Mouse (Mus musculus) midbrain, embryonic 13.5 days (tissue): Measurements from ENCODE around the gene Gm14393. TPM values are rescaled to one million over a fixed set of nuclear protein-coding genes. Genes with fewer than 3 reads are reported as not detected.
"Not testable (repeated sequence)": the region's sequence is repeated elsewhere in the genome, so short reads cannot be mapped to it uniquely, and the experiment has no call there.

Experiments
- ATAC-seq: fragments of 200-750 bp; cut with Nextera tagmentation; 2 replicates; pipeline ENCODE4 v1.8.0; 2017; ENCODE audit warnings: mild to moderate bottlenecking, moderate TSS enrichment, moderate library complexity
- H3K27ac ChIP-seq: fragments of 300-500 bp; sonication (generic); 2 replicates; pipeline ENCODE4 v1.5.1; 2015; ENCODE audit warnings: inconsistent platforms, mild to moderate bottlenecking, moderate library complexity
- H3K27me3 ChIP-seq: fragments of 300-500 bp; sonication (generic); 2 replicates; pipeline ENCODE4 v1.6.1; 2015; ENCODE audit warnings: mild to moderate bottlenecking, inconsistent platforms
- H3K36me3 ChIP-seq: fragments of 300-500 bp; sonication (generic); 2 replicates; pipeline ENCODE4 v1.6.1; 2015; ENCODE audit warnings: mild to moderate bottlenecking, inconsistent platforms
- H3K4me1 ChIP-seq: fragments of 300-500 bp; sonication (generic); replicated peaks from 2 replicates; pipeline ENCODE4 v1.6.1; 2015; ENCODE audit warnings: inconsistent platforms
- H3K4me2 ChIP-seq: fragments of 300-500 bp; sonication (generic); replicated peaks from 2 replicates; pipeline ENCODE4 v1.6.1; 2015; ENCODE audit warnings: moderate library complexity, mild to moderate bottlenecking, inconsistent platforms
- H3K4me3 ChIP-seq: fragments of 300-500 bp; sonication (generic); replicated peaks from 2 replicates; pipeline ENCODE4 v1.5.1; 2015; ENCODE audit warnings: mild to moderate bottlenecking, inconsistent platforms
- H3K9ac ChIP-seq: fragments of 300-500 bp; sonication (generic); replicated peaks from 2 replicates; pipeline ENCODE4 v1.6.1; 2015; ENCODE audit warnings: mild to moderate bottlenecking, inconsistent platforms
- H3K9me3 ChIP-seq: fragments of 300-500 bp; sonication (generic); 2 replicates; pipeline ENCODE4 v1.6.1; 2016; ENCODE audit warnings: mild to moderate bottlenecking, inconsistent platforms
- WGBS: fragments of 180-500 bp; shearing (Covaris S2); methylation state at CpG from one replicate; pipeline ENCODE4 v1.1.7; 2015; 5-methylcytosine and 5-hydroxymethylcytosine counted together
- polyA plus RNA-seq: library from polyadenylated mRNA; unstranded; fragments of >200 nt; fragmentation: Nextera tagmentation; extraction: Ambion mirVana; gene quantifications from 2 replicates; pipeline ENCODE4 v1.2.1, GENCODE M21; 2015

Gene Gm14393
- 0.63 and 1.0 TPM in 2 replicates for polyA plus RNA-seq

DNA sequence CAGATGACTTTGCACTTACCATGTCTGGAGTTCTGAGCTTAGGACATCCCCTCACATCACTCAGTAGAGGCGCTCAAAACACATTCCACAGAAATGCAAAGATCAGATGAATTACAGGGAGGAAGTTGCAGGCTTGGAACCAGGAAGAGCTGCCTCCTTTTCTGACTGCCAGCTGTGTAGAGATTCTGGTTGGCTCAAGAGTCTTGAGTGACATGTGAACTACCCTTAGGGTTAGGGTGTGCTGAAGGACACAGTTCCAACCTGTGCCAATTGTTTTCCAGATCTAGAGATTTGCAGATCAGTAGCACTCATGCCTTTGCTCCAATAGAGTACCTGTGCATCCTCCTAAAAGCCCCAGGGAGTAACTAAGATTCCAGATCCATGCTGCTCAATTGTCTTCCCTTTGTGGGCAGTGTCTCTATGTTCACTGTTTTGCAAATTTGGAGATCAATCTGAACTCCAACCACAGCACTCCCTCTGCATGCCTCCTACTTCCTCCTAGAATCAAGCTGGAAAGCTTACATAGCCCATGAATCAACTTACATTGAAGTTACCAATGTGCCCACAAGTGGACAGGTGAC, at the start of gene Gm14393:
Gene Gm14393 (minus strand): TSS at position 101 of the 581 bp plus-strand sequence.
- ATAC-seq, H3K27me3 ChIP-seq, H3K36me3 ChIP-seq, H3K4me1 ChIP-seq, H3K4me2 ChIP-seq, H3K27ac ChIP-seq, H3K4me3 ChIP-seq, H3K9me3 ChIP-seq, H3K9ac ChIP-seq: not testable (repeated sequence)
- 76% methylated on average over 1 of the region's 1 CpGs for WGBS

DNA sequence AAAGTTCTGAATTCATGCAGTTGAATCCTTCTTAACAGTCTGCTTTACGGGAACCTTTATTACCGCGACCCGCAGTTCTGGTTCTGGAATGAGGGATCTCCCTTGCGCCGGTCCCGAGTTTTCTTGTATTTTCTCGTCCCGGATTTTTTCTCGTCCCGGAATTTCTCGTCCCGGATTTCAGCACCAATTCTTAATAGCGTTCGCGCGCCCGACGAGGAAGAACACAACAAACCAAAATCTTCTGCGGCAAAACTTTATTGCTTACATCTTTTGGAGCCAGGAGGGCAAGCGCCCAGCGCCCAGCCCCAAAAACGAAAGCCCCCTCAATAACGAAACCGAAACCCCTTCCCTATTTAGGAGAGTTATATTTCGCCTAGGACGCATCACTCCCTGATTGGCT, 23.3 kb downstream of the Gm14393 start:
- not testable (repeated sequence) for H3K4me1 ChIP-seq, H3K36me3 ChIP-seq, H3K9me3 ChIP-seq, H3K4me3 ChIP-seq, H3K9ac ChIP-seq, H3K4me2 ChIP-seq, H3K27ac ChIP-seq, ATAC-seq, H3K27me3 ChIP-seq
- WGBS, result 97% methylated on average over 27 of the region's 27 CpGs

Other genes starting within 250 kb of the Gm14393 start
- not detected in 2 replicates for gene Gm14444, start 57.5 kb downstream of the Gm14393 start, polyA plus RNA-seq
- gene Gm14399, start 74.2 kb upstream of the Gm14393 start, polyA plus RNA-seq, result 3.7 and 4.4 TPM in 2 replicates
- gene Gm14443, start 108.1 kb upstream of the Gm14393 start, polyA plus RNA-seq, result 1.4 TPM in 2 replicates
- 6.6 and 7.0 TPM in 2 replicates for gene Gm14391, start 139.1 kb upstream of the Gm14393 start, polyA plus RNA-seq
- 2.5 and 3.5 TPM in 2 replicates for gene Gm14440, start 207.3 kb upstream of the Gm14393 start, polyA plus RNA-seq